Mouse (Mus musculus) spleen, adult 2 months (tissue): ENCODE measurements at regions not wholly inside any gene's neighbourhood (a gene's known extent, or its start where the extent isn't known, plus 50 kb on each side); places are given as distances from the start of the nearest gene placed in this dataset.

Experiments
- CTCF ChIP-seq: fragments of 200-500 bp; IDR thresholded peaks from 2 replicates; pipeline ENCODE4 v1.5.1; 2011; ENCODE audit warnings: mild to moderate bottlenecking, inconsistent platforms; ENCODE audit not compliant: insufficient read depth, insufficient read length, insufficient replicate concordance; ENCODE audit errors: extremely low read depth
- POLR2A ChIP-seq: fragments of 200-500 bp; IDR thresholded peaks from 2 replicates; pipeline ENCODE4 v1.6.1; 2011; ENCODE audit warnings: low read depth, low read length, inconsistent platforms

DNA sequence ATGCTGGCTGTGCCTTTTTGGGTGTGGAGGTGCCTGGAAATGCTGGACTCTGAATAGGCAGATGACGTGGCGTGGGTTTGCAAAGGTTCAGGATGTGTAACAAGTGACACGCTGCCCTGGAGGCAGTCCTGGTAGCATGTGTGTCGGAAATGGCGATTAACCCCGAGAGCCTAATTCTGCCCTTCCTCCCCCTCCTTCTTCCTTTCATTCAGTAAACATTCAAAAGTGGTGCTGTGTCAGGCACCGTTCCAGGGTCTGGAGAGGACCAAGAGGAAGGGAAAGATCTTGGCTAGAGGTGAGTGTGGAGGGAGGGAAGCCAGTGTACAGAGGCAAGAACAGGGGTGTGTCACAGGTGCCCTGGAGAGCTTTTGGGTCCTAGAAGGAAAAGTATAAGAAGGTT lies 151.5 kb upstream of the Gm3448 start:
- no peak for TF ChIP-seq CTCF
- no peak for TF ChIP-seq POLR2A
